Mouse (Mus musculus) heart, postnatal 14 days (tissue): ENCODE data around the gene Emilin1. TPM values are rescaled to one million over a fixed set of nuclear protein-coding genes. Genes with fewer than 3 reads are reported as not detected.
A peak's percentile ranks its signal among the peaks of the same experiment; 100 is the strongest.

Experiments
- DNase-seq, 2 experiments: peaks; one replicate each; pipeline ENCODE4 v3.0.0; 2021 to 2022
- intact Hi-C: fragments of 180-260 bp; cut with DNase I; formaldehyde crosslinking; loops from one replicate; pipeline ENCODE4 v1.15.1; 2025
- total RNA-seq, 2 experiments: library from RNA; stranded (reverse); gene quantifications; 2 replicates each; pipeline ENCODE4 v1.2.3; 2021

The Emilin1 gene
- total RNA-seq, 2 experiments from 2014 or later = 38.9 to 46.9 TPM

- intact Hi-C loops = loop anchor here (2.0 kb wide), 1 partner anchor 18 kb away; the partner anchor contains the start of gene Ost4
- DNase-seq = no peak
Measured at GRCm38 (mm10) chr5:30889088-30889754, 24.0 kb upstream of the Emilin1 start.

GRCm38 (mm10) chr5:30890375-30890774 lies 22.8 kb upstream of the Emilin1 start:
- intact Hi-C loops = no loop called here
- no peak for DNase-seq

DNA sequence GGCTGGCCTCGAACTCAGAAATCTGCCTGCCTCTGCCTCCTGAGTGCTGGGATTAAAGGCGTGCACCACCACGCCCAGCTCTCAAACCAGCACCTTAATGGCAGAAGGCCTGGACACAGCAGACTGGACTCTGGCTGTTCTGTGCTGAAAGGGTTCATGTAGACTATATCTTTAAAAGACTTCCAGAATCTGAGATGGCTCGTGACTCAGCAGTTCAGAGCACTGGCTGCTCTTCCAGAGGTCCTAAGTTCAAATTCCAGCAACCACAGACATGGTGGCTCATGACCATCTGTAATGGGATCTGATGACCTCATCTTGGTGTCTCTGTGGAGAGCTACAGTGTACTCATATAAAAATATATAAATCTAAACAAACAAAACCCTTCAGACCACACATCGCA lies 11.3 kb upstream of the Emilin1 start:
- intact Hi-C loops = no loop called here
- no peak for DNase-seq

- peak; percentile 98 to 99 for DNase-seq
- intact Hi-C loops = loop anchor here (2.0 kb wide), 1 partner anchor 19 kb away; the partner anchor contains the start of gene Agbl5
Measured at GRCm38 (mm10) chr5:30907413-30908059, 5.7 kb upstream of the Emilin1 start, which contains the start of gene Ost4. TSS of gene Ost4 (minus strand) at chr5:30907788.

GRCm38 (mm10) chr5:30908426-30909299 lies 4.5 kb upstream of the Emilin1 start:
- peak; percentile 65 to 67 for DNase-seq
- intact Hi-C loops = no loop called here

- intact Hi-C loops = no loop called here
- no peak for DNase-seq
Measured at GRCm38 (mm10) chr5:30909300-30909659, 3.9 kb upstream of the Emilin1 start.

DNA sequence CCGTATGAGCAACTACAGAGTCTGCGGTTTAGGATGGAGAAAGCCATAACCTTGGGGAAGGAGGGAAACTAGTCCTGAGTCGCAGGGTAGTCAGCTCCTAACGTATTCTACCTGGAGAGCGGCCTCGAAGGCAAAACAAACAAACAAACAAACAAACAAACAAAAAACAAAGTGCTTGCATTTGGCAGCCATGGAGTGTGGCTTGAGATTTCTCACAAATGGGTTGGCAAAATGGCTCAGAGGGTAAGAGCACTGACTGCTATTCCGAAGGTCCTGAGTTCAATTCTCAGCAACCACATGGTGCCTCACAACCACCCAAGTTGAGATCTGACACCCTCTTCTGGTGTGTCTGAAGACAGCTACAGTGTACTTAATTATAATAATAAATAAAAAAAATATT lies 3.3 kb upstream of the Emilin1 start:
- intact Hi-C loops = no loop called here
- no peak for DNase-seq

DNA sequence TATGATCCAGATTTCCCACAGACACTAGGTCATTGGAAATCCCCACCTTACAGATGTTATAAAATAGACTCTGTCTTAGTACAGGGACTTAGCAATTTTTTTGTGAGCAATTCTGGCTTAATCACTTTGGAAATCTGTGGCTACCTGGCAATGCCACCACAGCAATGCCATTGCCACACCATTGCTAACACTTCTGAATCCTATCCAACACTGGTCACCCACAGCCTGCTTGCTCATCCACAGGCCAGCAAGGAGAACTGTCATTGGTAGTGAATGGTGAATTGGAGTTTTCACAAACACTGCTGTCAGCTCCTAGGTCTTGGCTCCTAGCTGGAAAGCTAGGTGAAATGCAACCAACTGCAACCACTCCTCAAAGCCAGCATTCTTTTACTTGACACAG lies 2.7 kb upstream of the Emilin1 start:
- DNase-seq = no peak
- intact Hi-C loops = no loop called here

GRCm38 (mm10) chr5:30912156-30912555 lies 1.0 kb upstream of the Emilin1 start:
- intact Hi-C loops = no loop called here
- DNase-seq = peak in 1 of 2 experiments; percentile 38

- intact Hi-C loops = no loop called here
- no peak for DNase-seq
Measured at GRCm38 (mm10) chr5:30914101-30914635, 966 bp downstream of the Emilin1 start.

DNA sequence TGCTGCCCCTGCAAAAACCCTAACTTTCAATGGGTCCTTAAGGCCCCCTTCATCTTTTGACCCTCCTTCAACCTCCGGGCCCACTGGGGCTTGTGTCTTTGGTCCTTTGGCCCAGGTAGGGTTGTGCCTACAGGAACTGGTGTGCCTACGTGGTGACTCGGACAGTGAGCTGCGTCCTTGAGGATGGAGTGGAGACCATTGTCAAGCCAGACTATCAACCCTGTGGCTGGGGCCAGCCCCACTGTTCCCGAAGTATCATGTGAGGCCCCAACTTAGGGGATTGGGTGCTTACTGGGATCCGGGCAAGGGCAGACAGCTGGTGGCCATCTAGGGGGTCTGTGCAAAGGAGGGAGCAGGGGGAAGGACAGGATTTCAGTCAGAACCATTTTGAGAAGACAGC lies 1.6 kb downstream of the Emilin1 start:
- no peak for DNase-seq
- intact Hi-C loops = no loop called here

GRCm38 (mm10) chr5:30915456-30915855 lies 2.3 kb downstream of the Emilin1 start:
- peak in 1 of 2 experiments; percentile 29 for DNase-seq
- intact Hi-C loops = no loop called here

- intact Hi-C loops = no loop called here
- DNase-seq = peak; percentile 86 to 87
Measured at GRCm38 (mm10) chr5:30915974-30916433, 2.8 kb downstream of the Emilin1 start.

GRCm38 (mm10) chr5:30916841-30917240 lies 3.6 kb downstream of the Emilin1 start:
- intact Hi-C loops = no loop called here
- no peak for DNase-seq

DNA sequence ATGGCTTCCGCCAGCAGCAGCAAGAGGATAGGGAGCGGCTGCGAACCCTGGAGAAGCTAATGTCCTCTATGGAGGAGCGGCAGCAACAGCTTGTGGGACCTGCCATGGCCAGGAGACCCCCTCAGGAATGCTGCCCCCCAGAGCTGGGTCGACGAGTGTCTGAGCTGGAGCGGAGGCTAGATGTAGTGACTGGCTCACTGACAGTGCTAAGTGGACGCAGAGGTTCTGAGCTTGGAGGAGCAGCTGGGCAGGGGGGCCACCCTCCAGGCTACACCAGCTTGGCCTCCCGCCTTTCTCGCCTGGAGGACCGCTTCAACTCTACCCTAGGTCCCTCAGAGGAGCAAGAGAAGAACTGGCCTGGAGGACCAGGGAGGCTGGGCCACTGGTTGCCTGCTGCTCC lies 4.1 kb downstream of the Emilin1 start:
- no peak for DNase-seq
- intact Hi-C loops = no loop called here

GRCm38 (mm10) chr5:30917891-30918670 lies 4.9 kb downstream of the Emilin1 start:
- intact Hi-C loops = no loop called here
- DNase-seq = no peak

- intact Hi-C loops = no loop called here
Measured at GRCm38 (mm10) chr5:30918691-30919090, 5.5 kb downstream of the Emilin1 start.

DNA sequence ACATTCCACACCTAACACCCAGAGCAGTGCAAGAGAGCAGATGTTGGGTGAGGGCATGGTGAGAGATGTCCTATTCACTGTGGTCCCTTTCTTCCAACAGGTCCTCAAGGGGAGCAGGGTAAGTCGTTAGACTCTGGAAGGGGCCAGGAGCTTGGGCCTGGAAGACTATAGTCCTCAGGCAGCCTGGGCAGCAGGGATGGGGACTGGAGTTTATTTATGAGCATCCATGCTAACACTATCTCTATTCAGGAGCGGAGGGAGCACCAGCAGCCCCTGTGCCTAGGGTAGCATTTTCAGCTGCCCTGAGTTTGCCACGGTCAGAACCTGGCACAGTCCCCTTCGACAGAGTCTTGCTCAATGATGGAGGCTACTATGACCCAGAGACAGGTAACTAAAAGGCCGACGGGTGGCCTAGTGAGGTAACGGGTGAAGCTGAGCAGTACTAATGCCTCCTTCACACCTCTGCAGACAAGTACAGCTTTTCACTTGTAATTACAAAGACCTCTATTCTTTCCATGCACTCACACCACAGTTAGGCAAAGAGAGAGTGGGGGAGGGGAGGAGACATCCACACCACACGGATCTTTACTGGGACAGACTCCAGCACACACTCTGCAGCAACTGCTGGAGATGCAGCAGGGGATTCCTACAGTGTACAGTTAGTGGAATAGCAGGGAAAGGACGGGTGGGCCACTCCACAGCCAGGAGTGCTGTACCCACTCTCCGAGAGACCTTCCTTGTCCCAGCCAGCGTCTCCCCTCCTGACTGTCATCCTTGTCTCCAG lies 6.8 kb downstream of the Emilin1 start:
- intact Hi-C loops = loop anchor here (2.0 to 5.0 kb wide), 2 partner anchors 37 to 113 kb away; no protein-coding TSS in a partner anchor
- no peak for DNase-seq

More at GRCm38 (mm10) chr5:30918691-30919090, 5.5 kb downstream of the Emilin1 start:
- DNase-seq = no peak

GRCm38 (mm10) chr5:30920621-30921020 lies 7.4 kb downstream of the Emilin1 start:
- intact Hi-C loops = loop anchor here (2.0 to 5.0 kb wide), 2 partner anchors 37 to 114 kb away; no protein-coding TSS in a partner anchor
- peak in 1 of 2 experiments; percentile 30 for DNase-seq
